Comparison of ENCODE assay signal across 20 mouse cellular contexts in the genomic region with DNA sequence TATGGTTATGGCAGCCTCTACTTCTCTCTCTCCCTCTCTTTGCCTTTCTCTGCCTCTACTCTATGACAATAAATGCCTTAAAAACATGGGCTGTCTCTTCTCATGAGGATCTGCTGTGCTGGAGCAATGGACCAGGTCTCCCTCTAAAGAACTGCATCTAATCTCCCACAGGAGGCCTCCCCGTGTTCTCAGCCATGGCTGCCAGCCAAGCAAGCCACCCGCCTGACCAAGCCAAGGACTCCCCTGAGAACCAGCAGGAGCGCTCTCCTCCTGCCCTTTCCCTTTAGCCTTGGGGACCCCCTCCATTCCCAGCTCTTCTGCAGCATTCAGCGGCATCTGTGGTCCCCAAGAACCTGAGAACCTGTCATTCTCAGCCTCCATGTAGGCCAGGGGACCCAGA. TPM values are rescaled to one million over a fixed set of nuclear protein-coding genes. Genes with fewer than 3 reads are reported as not detected.
A peak's percentile ranks its signal among the peaks of the same experiment; 100 is the strongest.
DNase-seq lines count a peak whose midpoint lies in the region; ATAC-seq lines count a peak whose summit lies in the region.
"Had no signal": no experiment of that assay in that cellular context is flagged by ENCODE, and none has a peak within 500 bp of the region (broad histone marks: within the 10 kb centered on the region; RNA-seq: fewer than 3 reads in every experiment).

No protein-coding gene starts in this region.

- H3K4me1 ChIP-seq in heart, embryonic 14.5 days (ENCODE audit: control insufficient read depth in 2 of 2, insufficient read depth in 2 of 2, low read length in 2 of 2), result peaks cover 9% of the 10 kb centered on the region in 2 experiments
- H3K4me1 ChIP-seq in heart, embryonic 12.5 days (replicated peaks), result peaks cover 10% of the 10 kb centered on the region
- no peaks in the 10 kb centered on the region for H3K4me1 ChIP-seq in kidney, embryonic 16.5 days (ENCODE audit: insufficient read depth, low read length)
- H3K4me1 ChIP-seq: forebrain, embryonic 13.5 days; liver, embryonic 12.5 days had no signal

- no peak overlapping the region for H3K4me2 ChIP-seq in heart, embryonic 14.5 days (ENCODE audit: low read length)
- no peak overlapping the region for H3K4me2 ChIP-seq in heart, embryonic 12.5 days
- no peak overlapping the region for H3K4me2 ChIP-seq in kidney, embryonic 16.5 days (replicated peaks; ENCODE audit: low read depth, low read length)
- H3K4me2 ChIP-seq: forebrain, embryonic 13.5 days; kidney, embryonic 15.5 days; limb, embryonic 12.5 days; liver, embryonic 12.5 days; lung, embryonic 14.5 days had no signal

- H3K4me3 ChIP-seq in heart, embryonic 14.5 days (ENCODE audit: control insufficient read depth in 1 of 2, insufficient read depth in 1 of 2, low read depth in 1 of 2, low read length in 2 of 2), result no peak overlapping the region
- no peak overlapping the region for H3K4me3 ChIP-seq in heart, embryonic 12.5 days
- no peak overlapping the region for H3K4me3 ChIP-seq in kidney, embryonic 16.5 days (ENCODE audit: low read length)
- H3K4me3 ChIP-seq: embryonic facial prominence, embryonic 10.5 days; forebrain, embryonic 13.5 days; kidney, embryonic 15.5 days; limb, embryonic 12.5 days; liver, embryonic 12.5 days had no signal

- H3K9me3 ChIP-seq in heart, embryonic 14.5 days (ENCODE audit: control insufficient read depth, low read length), result no peaks in the 10 kb centered on the region
- no peaks in the 10 kb centered on the region for H3K9me3 ChIP-seq in heart, embryonic 12.5 days (replicated peaks)
- no peaks in the 10 kb centered on the region for H3K9me3 ChIP-seq in kidney, embryonic 16.5 days (ENCODE audit: low read length)
- H3K9me3 ChIP-seq: embryonic facial prominence, embryonic 10.5 days; forebrain, embryonic 13.5 days; kidney, embryonic 15.5 days; limb, embryonic 12.5 days; liver, embryonic 12.5 days had no signal

- peaks cover 29% of the 10 kb centered on the region for H3K36me3 ChIP-seq in heart, embryonic 14.5 days (ENCODE audit: control insufficient read depth, insufficient read depth, low read length)
- H3K36me3 ChIP-seq in heart, embryonic 12.5 days, result peaks cover 16% of the 10 kb centered on the region
- H3K36me3 ChIP-seq in kidney, embryonic 16.5 days (ENCODE audit: insufficient read depth, low read length), result no peaks in the 10 kb centered on the region
- H3K36me3 ChIP-seq: kidney, embryonic 15.5 days had no signal

- 40% methylated on average over 4 of the region's 4 CpGs for WGBS in heart, embryonic 14.5 days
- WGBS in heart, embryonic 12.5 days, result 60% methylated on average over 4 of the region's 4 CpGs
- WGBS in kidney, embryonic 16.5 days, result 68% methylated on average over 4 of the region's 4 CpGs

- peak overlapping the region in 1 of 2 experiments; percentile 24; a peak in 1 of 4 replicates for H3K27ac ChIP-seq in heart, embryonic 14.5 days (replicated peaks in 1 of 2; ENCODE audit: control insufficient read depth in 1 of 2, insufficient read depth in 1 of 2, low read depth in 2 of 2, low read length in 2 of 2)
- H3K27ac ChIP-seq in heart, embryonic 12.5 days (ENCODE audit: poor library complexity, severe bottlenecking), result no peak overlapping the region
- H3K27ac ChIP-seq in kidney, embryonic 16.5 days (ENCODE audit: low read length), result no peak overlapping the region
- H3K27ac ChIP-seq: embryonic facial prominence, embryonic 10.5 days; forebrain, embryonic 13.5 days; kidney, embryonic 15.5 days; limb, embryonic 12.5 days; liver, embryonic 12.5 days had no signal

- peak; percentile 71; the same call in 1 of the 2 replicates for ATAC-seq in heart, embryonic 14.5 days (ENCODE audit: insufficient number of reproducible peaks, insufficient read depth, low FRiP score, low read depth)
- no peak for ATAC-seq in heart, embryonic 12.5 days (ENCODE audit: insufficient number of reproducible peaks, low FRiP score)
- no peak for ATAC-seq in kidney, embryonic 16.5 days (ENCODE audit: low FRiP score, low TSS enrichment)
- ATAC-seq: forebrain, embryonic 13.5 days; hindbrain, embryonic 16.5 days; intestine, postnatal 0 days; liver, embryonic 12.5 days had no signal

- no peak overlapping the region for H3K9ac ChIP-seq in heart, embryonic 14.5 days (ENCODE audit: low read length)
- no peak overlapping the region for H3K9ac ChIP-seq in heart, embryonic 12.5 days
- H3K9ac ChIP-seq in kidney, embryonic 16.5 days (replicated peaks; ENCODE audit: low read length), result no peak overlapping the region
- H3K9ac ChIP-seq: forebrain, embryonic 13.5 days; kidney, embryonic 15.5 days; limb, embryonic 12.5 days; liver, embryonic 12.5 days; lung, embryonic 14.5 days had no signal

- peak; percentile 48 for DNase-seq in ovary, adult 18-20 months (ENCODE audit: low spot score)
- DNase-seq in ovary, postnatal 10 days (ENCODE audit: low spot score), result no peak
- DNase-seq in adrenal gland, postnatal 14 days, result peak; percentile 69
- DNase-seq in right cerebral cortex, postnatal 25 days, result no peak
- DNase-seq: cerebellum, adult 2 months; gastrocnemius, postnatal 14 days; lung, embryonic 14.5 days; lung, postnatal 36 days; thymus, postnatal 36 days had no signal

- no peaks in the 10 kb centered on the region for H3K27me3 ChIP-seq in heart, embryonic 14.5 days (ENCODE audit: control insufficient read depth, insufficient read depth, low read length)
- H3K27me3 ChIP-seq in heart, embryonic 12.5 days (replicated peaks), result no peaks in the 10 kb centered on the region
- H3K27me3 ChIP-seq in kidney, embryonic 16.5 days (ENCODE audit: insufficient read depth, low read length), result no peaks in the 10 kb centered on the region
- H3K27me3 ChIP-seq: CH12.LX; forebrain, embryonic 13.5 days; kidney, embryonic 15.5 days; limb, embryonic 12.5 days; liver, embryonic 12.5 days had no signal

RNA-seq across cellular contexts. Expression of a gene that starts 28.7 kb away (rescaled TPM):
- polyA plus RNA-seq in heart, embryonic 14.5 days (2014; fragmentation: Nextera tagmentation; extraction: Ambion mirVana), result 13.4 and 18.5 TPM in 2 replicates
- 12.2 and 15.9 TPM in 2 replicates for polyA plus RNA-seq in heart, embryonic 12.5 days (2016; fragmentation: Nextera tagmentation; extraction: Ambion mirVana)
- 43.4 and 45.3 TPM in 2 replicates for total RNA-seq in adrenal gland, postnatal 14 days (2021)
- polyA plus RNA-seq in kidney, embryonic 16.5 days (2015; fragmentation: Nextera tagmentation; extraction: Ambion mirVana), result 12.0 and 15.7 TPM in 2 replicates

Comparison
In these comparisons a context has a peak if more than half of its experiments do, and no peak if none do; other contexts are left out.
1. DNase-seq: peak in ovary, adult 18-20 months (single experiment) and adrenal gland, postnatal 14 days (single experiment); none in ovary, postnatal 10 days (single experiment) and right cerebral cortex, postnatal 25 days (single experiment).